Mouse (Mus musculus) brain, embryonic 14.5 days (tissue): ENCODE measurements at regions not wholly inside any gene's neighbourhood (a gene's known extent, or its start where the extent isn't known, plus 50 kb on each side); places are given as distances from the start of the nearest gene placed in this dataset.

Experiments used
- DNase-seq: peaks from one replicate; pipeline ENCODE4 v3.0.0-alpha.2; 2011; ENCODE audit warnings: low read depth
- CTCF ChIP-seq: fragments of 200-500 bp; IDR thresholded peaks from 2 replicates; pipeline ENCODE4 v1.5.1; 2012; ENCODE audit warnings: inconsistent platforms, mild to moderate bottlenecking, moderate library complexity, borderline replicate concordance; ENCODE audit not compliant: insufficient read depth, insufficient read length; ENCODE audit errors: extremely low read depth
- POLR2A ChIP-seq: fragments of 200-500 bp; IDR thresholded peaks from 2 replicates; pipeline ENCODE4 v1.6.1; 2012; ENCODE audit warnings: mild to moderate bottlenecking, inconsistent platforms, borderline replicate concordance; ENCODE audit not compliant: poor library complexity, insufficient read depth, insufficient read length, severe bottlenecking; ENCODE audit errors: extremely low read depth

DNA sequence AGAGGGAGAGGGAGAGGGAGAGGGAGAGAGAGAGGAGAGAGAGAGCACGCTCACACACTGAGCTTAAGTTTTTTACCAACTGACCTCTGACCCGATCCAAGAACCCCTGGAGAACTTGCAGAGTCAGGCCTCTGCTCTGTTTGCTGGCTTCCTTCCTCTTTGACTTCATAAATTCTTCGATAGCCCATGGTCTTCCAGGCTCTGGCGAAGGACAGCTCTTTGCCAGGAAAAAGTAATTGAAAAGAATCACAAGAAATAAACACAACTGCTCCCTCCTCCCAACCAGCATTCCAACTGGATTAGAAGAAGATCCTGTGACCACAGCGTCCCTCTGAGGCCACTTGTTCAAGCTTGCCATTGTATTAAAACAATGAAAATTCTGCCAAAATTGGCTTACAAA is 182.8 kb downstream of the Tmem132e start:
- DNase-seq, result peak; percentile 41
- TF ChIP-seq POLR2A (no peak), CTCF (no peak; the same call in 1 of the 2 replicates)

DNA sequence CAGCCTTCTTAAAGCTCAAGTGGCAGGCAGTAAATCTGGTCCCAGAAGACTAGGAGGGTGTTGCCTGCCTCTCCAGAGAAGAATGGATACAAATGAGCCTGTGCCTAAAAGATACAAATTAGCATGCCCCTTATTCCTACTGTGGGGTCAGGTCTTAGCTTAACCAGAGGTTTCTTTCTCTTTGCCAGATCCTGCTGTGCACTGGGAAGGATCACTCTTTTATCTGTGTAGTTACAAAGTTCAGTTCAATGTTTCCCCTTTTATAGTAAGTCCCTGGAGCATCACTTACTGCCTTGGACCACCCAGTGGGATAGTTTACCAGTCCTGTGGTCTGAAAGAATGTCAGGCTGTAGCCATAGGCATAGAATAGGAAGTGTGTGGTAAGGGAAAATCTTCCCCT is 181.1 kb downstream of the Tmem132e start:
- no peak for DNase-seq
- no peak for TF ChIP-seq POLR2A
- no peak for TF ChIP-seq CTCF

DNA sequence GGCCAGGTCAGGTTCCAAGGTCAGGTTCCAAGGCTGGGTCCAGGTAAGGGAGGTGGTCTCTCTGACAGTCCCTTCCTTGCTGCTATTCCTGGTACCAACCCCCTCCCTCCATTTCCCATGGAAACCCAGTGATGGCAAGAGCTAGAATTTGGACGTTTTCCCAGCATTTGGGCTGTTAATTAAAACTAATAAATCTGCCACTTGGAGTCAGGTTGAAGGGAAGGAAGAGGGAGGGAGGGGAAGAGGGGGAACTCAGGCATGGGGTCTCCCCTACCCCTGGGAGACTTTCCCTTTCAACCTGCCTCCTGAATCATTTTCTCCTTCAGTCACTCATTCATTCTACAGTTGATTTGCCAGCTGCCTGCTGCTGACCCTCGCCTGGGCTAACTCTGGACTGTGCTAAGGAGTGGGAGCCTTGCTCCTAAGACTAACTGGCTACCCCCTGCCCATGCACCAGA is 179.5 kb downstream of the Tmem132e start:
- peak; percentile 92 for DNase-seq
- TF ChIP-seq CTCF, result no peak
- no peak for TF ChIP-seq POLR2A

GRCm38 (mm10) chr11:82567014-82567685 is 178.4 kb downstream of the Tmem132e start:
- TF ChIP-seq POLR2A, result no peak
- peak; percentile 60 for DNase-seq

GRCm38 (mm10) chr11:82566092-82566491 is 177.4 kb downstream of the Tmem132e start:
- no peak for DNase-seq
- TF ChIP-seq POLR2A (no peak), CTCF (no peak)

- peak; percentile 9 for DNase-seq
These were observed 175.5 kb downstream of the Tmem132e start for GRCm38 (mm10) chr11:82564181-82564580.

DNA sequence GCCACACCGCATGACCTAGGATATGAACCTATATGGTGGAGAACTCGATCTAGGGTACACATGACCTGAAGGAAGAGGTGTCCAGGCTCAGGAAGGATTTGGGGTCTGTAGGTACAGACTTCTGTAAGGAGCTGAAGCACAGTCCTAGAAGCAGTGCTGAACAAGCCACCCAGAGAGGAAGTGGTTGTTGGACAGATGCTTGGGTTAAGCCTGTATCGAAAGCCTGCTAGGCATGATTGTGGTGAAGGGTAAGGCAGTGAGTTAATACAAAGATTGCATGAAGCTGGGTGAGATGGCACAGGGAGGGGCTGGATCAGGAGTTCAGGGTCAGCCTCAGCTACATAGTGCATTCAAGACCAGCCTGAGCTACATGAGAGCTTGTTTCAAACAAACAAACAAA is 153.3 kb downstream of the Tmem132e start:
- no peak for DNase-seq
- TF ChIP-seq CTCF (no peak), POLR2A (no peak)

More at GRCm38 (mm10) chr11:82564181-82564580, 175.5 kb downstream of the Tmem132e start:
- no peak for TF ChIP-seq CTCF
- no peak for TF ChIP-seq POLR2A

GRCm38 (mm10) chr11:82541376-82541775 is 152.7 kb downstream of the Tmem132e start:
- TF ChIP-seq CTCF (no peak), POLR2A (no peak)

GRCm38 (mm10) chr11:82537931-82538330 is 149.2 kb downstream of the Tmem132e start:
- TF ChIP-seq CTCF (no peak), POLR2A (no peak)
- no peak for DNase-seq

More at GRCm38 (mm10) chr11:82541376-82541775, 152.7 kb downstream of the Tmem132e start:
- DNase-seq, result no peak

DNA sequence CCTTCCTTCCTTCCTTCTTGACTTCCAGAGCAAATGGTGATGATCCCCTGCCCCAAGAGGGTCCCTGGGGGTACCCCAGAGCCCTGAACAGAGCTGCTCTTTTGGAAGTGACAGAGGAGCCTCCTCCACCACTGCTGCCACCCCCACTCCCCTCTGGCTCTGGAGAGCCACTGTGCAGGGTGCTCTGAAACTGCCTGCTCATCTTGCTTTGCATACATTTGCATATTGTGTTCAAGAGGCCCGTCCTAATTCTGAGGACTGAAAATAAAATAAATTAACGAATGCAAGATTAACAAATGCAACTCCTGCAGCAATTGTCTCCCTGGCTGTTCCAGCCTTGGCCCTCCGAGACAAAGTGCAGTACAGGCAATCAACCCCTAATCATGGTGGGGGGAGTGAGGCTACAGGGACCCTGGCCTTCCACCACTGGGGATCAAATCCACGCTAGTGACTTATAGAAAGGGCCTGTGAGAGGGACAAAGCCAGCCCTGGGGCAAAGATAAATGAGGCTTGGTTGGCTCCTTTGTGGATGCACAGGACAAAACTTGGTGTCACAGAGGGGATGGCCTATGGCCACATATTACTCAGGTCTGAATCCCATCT is 134.6 kb downstream of the Tmem132e start:
- peak; percentile 67 for DNase-seq
- TF ChIP-seq POLR2A (no peak), CTCF (no peak)

DNA sequence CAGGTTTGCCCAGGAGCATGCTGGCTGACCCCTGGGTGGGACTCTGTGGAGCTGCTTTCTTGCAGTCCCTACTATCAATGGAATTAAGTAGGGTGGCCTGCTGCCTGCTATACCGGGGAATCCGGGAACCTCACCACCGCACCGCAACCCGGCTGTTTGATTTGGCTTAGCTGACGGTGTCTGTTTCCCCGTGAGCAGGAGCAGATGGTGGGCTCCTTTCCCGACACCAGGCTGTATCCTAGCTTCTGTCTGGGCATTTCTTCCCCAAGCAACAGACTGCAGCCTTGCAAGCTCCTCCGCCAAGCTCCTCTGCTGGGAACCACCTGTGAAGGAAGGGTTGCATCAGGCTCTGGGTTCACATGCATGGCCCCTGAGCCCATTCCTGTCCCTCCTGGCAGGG is 132.7 kb downstream of the Tmem132e start:
- TF ChIP-seq POLR2A (no peak), CTCF (no peak)
- DNase-seq, result peak; percentile 90

- no peak for DNase-seq
- no peak for TF ChIP-seq CTCF
- no peak for TF ChIP-seq POLR2A
These were observed 130.0 kb downstream of the Tmem132e start for GRCm38 (mm10) chr11:82518691-82519090.

DNA sequence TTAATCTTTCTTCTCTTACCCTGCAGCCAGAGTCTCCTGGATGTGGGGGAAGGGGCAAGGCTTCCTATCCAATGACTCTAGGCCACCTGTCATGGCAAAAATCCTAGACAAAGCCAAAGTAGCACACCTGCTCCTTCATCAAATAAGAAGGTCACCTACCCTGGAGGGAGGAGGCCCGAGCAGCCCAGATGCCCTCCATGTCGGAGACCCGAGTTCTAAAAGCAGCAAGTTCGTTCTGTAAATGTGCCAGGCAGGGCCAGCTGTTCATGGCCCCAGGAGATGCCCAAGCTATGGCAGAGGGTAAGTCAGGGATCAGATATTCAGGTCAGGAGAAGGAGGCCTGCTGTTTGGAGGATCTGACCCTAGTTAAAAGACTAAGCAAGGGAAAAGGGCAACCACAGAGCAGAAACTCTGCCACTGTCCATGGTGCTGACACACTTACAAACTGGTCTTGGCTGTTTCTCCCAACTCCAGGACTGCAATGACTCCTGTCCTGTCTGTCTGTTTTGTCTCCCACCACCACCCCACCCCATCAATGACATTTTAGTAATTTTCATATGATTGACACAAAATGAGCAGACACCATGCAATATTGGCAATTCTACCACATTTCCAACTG is 125.9 kb downstream of the Tmem132e start:
- no peak for DNase-seq
- TF ChIP-seq CTCF (no peak), POLR2A (no peak)
